Mouse (Mus musculus): ENCODE data around the gene Cd81. TPM values are rescaled to one million over a fixed set of nuclear protein-coding genes. Genes with fewer than 3 reads are reported as not detected.

Gene Cd81
- total RNA-seq, 1 experiment from 2014 or later, result 210 TPM

DNA sequence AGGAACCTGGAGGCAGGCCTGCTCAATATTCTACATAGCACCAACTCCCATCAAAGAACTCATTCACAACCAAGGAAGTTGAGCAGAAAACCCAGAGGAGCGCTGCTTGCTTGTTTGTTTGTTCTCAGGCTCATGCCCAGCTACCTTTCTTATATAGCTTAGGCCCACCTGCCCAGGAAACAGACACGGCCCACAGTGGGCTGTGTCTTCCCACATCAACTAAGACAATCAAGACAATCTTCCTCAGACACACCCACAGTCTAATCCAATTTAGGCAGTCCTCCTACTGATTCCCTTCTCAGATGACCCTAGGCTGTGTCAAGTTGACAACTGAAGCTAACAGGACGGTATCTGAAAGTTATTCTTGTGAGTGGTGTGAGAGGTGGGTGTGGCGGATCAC is 53.5 kb downstream of the Cd81 start, which contains the start of gene Kcnq1:
Gene Kcnq1 (plus strand): TSS at position 301 of the 400 bp plus-strand sequence.
- ATAC-seq (replicated peaks; ENCODE audit: low read depth, poor library complexity, severe bottlenecking), result no peak

DNA sequence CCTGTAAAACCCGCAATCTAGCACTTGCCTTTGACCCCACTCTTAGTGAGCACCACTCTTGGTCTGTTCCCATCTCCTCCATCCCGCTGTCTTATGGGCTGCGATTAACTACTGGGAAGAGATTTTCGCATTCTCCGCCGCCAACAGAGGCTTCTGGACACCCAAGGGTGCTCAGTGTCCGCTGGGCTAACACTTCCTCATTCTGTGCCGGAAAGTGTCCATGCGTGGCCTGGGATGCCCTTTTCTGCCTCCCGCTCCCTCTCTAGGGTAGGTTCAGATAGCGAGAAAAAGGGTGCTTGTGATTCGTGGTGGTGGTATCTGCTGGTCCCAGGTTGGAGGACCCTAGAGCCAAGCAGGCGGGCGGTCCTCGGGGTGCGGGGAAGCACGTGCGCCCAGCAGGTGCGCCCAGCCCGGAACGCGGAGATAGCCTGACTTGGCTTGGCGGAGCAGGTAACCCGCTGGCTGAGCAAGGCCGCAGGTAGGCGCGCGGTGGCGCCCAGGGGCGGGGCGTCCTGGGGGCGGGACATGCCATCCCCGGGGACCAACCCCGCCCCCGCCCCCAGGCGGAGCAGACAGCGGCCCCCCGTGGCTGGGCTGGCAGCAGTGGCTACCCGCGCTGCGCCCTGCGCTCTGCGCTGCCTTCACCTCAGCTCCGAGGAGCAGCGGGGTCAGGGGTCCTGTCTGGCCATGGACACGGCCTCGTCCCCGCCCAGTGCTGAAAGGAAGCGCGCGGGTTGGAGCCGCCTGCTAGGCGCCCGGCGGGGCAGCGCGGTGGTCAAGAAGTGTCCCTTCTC is 54.3 kb downstream of the Cd81 start:
- peak; percentile 40 for ATAC-seq (replicated peaks; ENCODE audit: low read depth, poor library complexity, severe bottlenecking)

DNA sequence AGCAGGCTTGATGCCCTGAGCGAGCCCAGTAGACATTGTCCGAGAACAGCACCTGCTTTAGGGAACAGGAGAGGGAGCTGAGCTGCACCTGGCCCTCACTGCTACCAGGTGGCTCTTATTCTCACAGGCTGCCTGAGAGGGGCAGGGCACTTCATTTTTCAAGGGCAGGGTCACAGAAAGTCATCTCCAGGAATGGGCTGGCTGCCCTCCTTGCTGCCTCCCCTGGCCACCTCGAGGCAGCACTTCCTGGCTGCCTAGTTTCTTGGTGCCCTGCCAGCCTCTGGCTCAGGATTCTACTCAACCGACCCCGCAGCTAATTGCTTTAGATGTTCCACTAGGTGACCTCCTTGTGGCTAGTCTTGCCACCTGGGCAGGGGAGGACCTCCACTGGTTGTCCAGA is 55.7 kb downstream of the Cd81 start:
- no peak for ATAC-seq (replicated peaks; ENCODE audit: low read depth, poor library complexity, severe bottlenecking)

DNA sequence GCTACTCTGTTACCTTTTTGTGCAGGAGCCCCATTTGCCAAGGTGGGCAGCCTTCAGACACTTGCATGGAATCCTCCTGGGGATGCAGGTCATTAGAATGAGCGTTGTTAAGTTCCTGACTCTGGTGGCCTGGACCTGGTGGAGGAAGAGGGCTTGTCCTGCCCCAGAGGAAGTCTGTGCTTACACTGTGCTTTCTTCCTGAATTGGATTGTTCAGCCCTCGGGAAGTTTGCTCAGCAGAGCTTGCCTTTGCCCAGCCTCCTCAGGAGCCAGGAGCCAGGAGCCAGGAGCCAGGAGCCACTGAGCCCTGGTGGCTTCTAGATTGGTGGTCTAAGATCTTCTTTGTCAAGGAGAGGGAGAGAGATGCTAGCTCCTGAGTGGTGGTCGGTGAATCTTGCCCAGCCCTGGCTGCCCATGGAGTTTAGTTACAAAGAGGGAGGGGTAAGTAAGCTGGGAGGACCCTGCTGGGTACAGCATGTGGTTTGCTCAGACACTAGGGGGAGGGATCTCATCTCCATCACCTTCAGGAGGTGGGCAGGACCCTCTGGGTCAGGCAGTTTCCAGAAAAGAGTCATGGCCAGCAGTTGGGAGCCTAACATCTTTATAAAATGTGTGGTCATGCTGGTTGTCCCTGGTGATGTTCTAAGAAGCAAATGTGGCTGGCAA is 56.6 kb downstream of the Cd81 start:
- ATAC-seq (replicated peaks; ENCODE audit: low read depth, poor library complexity, severe bottlenecking), result no peak

DNA sequence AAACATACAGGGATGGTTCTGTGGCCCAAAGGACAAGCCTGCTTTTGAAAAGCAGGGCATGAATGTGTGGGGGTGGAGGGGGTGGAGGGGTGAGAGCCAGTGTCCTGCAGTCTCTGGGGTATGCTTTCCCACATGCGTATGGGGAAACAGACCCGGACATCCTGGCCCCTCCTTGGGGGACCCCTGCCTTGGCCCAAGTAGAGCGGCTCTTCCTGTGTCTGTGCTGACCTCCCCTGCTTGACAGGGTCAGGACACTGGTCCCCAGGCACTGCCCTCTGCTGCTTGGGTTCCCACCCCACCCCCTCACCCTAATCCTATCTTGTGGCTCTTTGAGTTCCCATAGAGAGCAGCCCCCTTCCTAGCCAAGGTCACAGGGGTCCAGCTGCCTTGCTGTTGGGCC is 57.2 kb downstream of the Cd81 start:
- ATAC-seq (replicated peaks; ENCODE audit: low read depth, poor library complexity, severe bottlenecking), result no peak

DNA sequence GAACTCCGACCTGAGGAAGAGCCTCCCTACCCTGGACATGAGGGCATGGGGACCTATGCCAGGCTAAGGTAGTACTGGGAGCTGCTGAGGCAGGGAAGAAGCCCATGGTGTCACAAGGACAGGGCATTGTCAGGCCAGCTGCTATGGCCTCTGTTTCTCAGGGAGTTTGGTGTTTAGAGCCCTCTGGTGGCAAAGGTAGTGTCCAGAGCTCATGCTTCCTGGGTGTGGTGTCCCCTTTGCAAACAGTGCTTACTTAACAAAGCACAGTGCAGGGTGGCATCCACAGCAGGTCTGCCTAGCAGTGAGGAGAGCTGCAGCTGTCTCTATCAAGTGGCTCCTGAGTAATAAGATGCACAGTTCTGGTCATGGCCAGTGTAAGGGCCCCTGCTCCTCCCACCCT is 58.3 kb downstream of the Cd81 start:
- no peak for ATAC-seq (replicated peaks; ENCODE audit: low read depth, poor library complexity, severe bottlenecking)

DNA sequence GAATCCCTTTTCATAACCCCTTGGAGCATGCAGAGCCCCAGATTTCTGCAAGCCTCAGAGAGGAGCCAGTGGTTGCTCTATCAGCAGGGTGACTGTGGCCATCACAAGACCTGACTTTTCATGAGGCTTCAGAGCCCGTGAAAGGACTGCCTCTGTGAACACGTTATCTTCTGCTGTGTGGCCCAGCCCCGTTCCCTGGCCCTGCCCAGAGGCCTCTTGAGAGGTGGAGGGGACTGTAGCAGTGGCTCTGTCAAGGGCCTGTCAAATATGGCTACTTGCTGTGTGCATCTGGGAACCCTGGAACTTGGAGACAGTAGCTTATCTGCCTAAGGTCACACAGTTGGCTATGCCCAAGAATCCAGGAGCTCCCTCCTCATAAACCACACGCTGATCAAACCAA is 59.2 kb downstream of the Cd81 start:
- ATAC-seq (replicated peaks; ENCODE audit: low read depth, poor library complexity, severe bottlenecking), result no peak

DNA sequence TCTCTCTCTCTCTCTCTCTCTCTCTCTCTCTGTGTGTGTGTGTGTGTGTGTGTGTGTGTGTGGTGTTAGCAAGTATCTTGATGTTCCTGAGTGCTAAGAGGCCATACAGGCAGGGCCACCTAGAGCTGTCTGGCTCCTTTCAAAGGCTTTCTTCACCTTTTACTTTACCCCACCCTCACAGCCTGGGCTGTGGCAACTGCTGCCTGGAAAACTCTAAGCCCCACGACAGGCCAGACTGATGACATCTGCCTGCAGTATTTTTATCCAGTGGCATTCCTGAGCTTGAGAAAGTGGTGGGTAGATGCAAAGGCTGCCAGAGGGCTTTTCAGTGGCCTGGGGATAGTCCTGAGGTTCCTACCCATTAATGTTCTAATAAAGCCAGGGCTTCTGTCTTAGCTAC is 59.9 kb downstream of the Cd81 start:
- no peak for ATAC-seq (replicated peaks; ENCODE audit: low read depth, poor library complexity, severe bottlenecking)

DNA sequence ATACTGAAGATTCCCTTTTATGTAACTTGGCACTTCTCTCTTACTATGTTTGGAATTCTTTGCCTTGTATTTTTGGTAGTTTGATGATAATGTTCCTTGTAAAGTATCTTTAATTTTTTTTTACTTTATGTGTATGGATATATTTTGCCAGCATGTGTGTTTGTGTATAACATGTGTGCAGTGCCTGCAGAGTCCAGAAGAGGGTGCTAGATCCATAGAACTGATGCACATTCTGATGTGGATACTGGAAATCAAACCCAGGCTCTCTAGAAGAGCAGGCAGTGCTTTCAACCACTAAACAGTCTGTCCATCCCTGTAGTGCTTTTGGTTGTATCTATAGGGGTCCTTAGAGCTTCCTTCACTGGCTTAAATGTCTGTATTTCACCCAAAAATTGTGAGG is 62.2 kb downstream of the Cd81 start:
- no peak for ATAC-seq (replicated peaks; ENCODE audit: low read depth, poor library complexity, severe bottlenecking)

DNA sequence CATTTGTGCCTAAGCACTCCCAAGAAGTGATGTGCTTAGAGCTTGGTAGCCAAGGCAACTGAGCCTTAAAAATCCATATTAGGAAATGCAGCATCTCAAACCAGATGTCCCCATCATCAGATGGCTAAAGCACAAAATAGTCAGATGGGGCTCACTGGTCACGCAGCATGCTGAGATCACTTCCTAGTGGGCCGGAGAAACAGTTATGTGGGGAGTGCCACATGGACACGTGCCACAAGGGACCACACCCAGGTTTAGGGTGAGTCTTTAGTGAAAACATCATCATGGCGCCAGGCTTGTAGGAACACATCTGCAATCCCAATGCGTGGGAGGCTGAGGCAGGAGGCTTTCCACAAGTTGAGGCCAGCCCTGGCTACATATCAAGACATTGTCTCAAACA is 64.0 kb downstream of the Cd81 start:
- ATAC-seq (replicated peaks; ENCODE audit: low read depth, poor library complexity, severe bottlenecking), result no peak

Other genes with a start within 250 kb of the Cd81 start
- not detected in 2 replicates for gene Th, start 121.6 kb upstream of the Cd81 start, total RNA-seq (2017)
- gene Ascl2, start 83.5 kb upstream of the Cd81 start, total RNA-seq (2017), result 0.27 TPM in 1 of 2 replicates, not detected in the other
- gene Tspan32, start 47.7 kb upstream of the Cd81 start, total RNA-seq (2017), result 115 and 119 TPM in 2 replicates
- gene Tssc4, start 16.5 kb downstream of the Cd81 start, total RNA-seq (2017), result 25.3 and 25.5 TPM in 2 replicates
- not detected in 2 replicates for gene Trpm5, start 41.9 kb downstream of the Cd81 start, total RNA-seq (2017)
- gene Kcnq1, start 53.6 kb downstream of the Cd81 start, total RNA-seq (2017), result not detected in 2 replicates

Data from common myeloid progenitor, adult 5-6 weeks (primary cell).